Mouse (Mus musculus) hindlimb bud, embryonic 11.5 days (tissue): ENCODE measurements around the gene Rhoh.

ENCODE experiments used
- DNase-seq: peaks from one replicate; pipeline ENCODE4 v3.0.0-alpha.2; 2012; ENCODE audit warnings: low read depth, low spot score; ENCODE audit errors: extremely low spot score

Rhoh gene

DNA sequence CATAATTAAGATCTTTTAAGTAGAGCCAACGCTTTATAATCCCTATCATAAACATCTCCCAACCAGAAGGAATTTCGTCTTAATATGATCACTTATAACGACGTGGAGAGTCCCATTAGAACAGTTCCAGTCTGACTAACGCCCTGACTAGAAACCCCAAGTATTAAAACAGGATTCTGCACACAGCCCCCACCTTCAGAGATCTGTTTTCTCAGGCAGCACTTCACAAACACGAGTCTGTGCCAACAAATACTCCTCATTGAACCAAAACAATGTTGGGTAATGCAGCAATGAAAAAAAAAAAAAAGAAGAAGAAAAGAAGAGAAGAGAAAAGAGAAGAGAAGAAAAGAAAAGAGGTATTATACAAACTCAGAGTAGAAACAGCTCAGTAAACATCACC lies 1.6 kb upstream of the Rhoh start:
- DNase-seq: no peak

DNA sequence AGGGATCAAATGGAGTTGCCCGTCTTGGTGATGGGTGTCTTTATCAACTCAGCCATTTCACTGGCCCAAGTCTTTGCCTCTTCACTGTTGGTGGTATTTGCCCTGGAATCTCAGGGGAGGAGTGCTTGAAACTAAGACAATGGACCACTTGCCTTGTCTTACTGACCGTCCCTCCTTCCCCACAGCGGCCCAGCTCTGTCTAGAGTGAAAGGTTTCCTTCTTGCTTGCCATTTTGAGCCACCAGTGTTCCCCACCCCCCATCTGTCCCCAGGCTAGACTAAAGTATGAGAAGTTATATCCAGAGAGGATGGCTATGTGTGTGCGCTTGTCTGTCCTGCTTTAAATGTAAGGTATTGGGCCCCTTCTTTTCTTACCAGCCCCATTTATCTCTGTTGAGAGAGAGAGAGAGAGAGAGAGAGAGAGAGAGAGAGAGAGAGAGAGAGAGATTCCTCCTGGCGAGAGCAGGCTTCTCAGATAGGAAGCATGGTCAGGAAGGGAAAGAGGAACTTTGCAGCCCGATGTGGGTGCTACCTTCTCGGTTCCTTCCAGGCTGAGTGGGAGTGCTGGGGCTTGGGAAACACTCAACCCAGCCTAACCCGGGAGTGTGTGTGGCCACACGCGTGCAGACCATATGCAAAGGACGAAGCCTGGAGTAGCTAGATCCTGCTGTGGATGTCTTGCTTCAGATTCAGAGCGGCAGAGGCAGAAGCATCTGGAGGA lies 572 bp upstream of the Rhoh start:
- no peak for DNase-seq

DNA sequence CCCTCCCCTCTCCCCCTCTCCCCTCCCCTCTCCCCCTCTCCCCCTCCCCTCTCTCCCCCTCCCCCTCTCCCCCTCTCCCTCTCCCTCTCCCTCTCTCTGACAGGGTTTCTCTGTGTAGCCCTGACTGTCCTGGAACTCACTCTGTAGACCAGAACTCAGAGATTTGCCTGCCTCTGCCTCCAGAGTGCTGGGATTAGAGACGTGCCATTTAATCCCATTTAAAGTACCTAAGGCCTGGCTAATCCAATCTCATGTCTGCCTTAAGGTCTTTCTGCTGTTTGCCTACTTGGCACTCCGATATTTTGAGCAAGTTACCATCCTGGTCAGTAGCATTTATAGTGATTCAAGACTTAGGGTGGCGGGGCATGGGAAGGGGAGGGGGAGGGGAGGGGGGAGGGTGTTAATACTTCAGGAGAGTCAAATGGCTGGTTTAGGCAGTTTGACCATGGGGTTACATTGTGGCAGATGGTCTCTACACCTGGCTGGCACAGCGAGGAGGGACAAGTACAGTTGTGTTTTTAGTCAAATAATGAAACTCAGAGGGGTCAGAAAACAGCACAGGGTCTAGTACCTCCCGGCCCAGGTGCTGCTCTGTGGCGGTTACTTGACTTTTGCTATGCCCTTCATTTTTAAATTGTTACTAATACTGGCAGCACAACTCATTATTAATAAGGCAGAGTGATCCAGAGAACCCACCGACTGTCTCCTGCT lies 1.4 kb downstream of the Rhoh start:
- no peak for DNase-seq

DNA sequence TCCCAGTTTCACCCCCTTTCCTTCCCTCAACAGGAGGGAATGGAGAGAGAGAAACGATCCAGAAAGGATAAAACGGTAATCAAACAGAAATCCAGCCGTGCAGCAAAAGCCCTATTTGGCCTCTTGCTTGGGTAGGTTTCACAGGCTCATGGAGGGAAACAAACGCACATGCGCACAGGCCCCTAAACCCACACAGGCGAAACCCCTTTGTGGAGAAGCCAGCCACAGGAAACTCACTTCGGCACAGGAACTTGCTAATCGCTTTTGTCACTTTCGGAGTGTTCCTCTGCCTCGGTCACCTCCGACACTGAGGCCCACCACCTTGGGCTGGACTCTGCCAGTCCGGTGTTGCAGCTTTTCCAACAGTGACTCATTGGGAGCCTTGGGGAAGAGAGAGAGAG lies 2.3 kb downstream of the Rhoh start:
- no peak for DNase-seq

DNA sequence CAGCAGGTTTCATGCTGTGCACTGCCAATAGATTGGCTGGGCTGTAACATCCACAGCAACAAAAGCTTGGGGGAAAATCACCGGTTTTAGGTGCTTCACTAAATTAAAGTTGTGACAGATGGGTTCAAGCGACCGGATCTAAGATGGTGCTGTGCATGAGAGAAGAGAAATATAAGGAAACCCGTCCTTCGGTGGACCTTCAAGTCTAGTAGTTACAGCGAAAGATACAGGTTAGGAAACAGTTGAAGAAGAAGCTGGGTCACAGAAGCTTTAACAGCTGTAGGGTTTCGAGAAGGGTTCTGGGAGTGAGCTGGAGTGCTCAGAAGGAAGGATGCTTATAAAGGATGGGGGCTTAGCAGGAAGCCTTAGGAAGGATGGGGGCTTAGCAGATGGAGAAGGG lies 3.5 kb downstream of the Rhoh start:
- DNase-seq: no peak

DNA sequence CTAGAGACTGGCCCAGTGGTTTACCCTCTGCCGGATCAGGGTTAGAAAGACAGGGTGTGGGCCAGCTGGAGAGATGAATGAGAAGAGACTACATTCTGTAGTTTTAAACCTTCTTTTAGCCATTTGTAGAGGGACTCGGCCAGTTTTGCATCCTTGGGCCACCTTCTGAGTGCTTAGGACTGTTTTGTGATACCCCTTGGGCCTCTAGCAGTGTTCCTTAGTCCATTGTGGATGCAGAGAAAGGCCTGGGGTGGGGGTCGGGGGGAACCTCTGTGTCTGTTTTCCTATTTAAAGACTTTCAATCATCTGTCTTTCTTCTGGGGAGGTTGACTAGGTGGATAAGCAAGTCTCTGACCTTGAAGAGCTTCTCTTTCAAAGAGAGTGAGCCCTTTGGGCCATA lies 3.9 kb downstream of the Rhoh start:
- no peak for DNase-seq

DNA sequence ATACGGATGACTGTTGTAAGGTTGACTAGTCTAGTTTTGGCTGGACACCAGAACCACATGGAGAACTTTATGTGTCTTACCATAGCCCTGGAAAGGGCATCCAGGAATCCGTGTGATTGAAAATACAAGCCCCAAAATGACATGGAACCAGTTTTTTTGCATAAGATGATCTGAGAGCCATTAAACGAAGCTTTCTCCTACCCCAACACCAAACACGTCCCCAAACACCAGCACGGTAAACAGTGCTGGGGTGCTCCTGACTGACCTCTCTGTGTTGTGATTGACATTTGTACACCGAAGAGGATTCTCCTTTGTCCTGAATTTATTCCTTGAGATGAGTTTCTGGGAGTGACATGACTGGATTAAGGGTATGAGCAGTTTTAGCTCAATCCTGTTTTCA lies 5.6 kb downstream of the Rhoh start:
- DNase-seq: no peak

DNA sequence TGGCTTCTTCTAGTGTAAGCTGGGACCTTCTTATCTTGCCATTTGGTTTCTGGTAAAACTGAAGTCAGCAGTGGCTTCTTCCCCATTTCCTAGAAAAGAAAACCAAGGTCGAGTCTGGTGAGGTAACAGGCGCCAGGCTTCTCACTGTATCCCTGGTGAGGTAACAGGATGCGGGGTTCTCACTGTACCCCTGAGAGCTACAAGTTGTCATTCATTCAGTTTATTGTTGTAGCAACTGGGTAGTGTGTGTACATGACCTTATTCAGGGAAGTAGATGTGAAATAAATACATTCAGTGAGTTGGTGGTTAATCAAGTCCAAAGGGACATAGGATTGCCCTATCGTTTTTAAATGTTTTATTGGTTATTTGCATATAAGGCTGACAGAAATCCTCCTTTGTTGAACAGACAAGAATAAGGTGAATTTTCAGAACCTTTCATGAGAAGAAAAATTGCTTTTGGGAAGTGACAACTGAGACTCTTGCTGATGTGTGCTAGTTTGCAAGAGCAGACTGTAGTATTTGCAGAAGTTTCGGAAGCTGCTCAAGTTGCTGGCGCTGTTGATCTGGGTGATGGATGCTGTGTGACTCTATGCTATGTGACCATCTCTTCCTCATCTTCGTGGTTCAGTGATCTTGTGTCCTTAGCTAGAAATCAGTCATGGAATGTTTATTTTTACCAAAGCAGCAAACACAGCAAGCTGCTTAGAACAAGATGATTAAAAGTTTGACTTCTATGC lies 6.5 kb downstream of the Rhoh start:
- DNase-seq: no peak

DNA sequence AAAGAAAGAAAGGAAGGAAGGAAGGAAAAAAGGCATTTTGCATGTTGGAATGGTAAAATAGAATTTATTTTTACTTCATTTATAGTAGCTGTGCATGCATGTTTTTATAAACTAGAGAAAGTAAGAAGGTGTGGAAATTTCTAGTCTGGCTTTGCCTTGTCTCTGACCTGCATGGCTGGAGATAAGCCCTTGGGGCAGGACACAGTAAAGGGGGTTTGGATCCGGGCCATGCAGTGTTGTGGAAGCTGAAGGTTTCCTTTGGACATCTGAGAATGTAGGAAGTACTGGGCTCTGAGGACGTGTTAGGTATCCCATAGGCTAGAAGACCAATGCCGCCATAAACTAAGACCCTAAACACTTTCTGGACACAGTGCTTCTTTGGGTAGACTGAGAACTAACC lies 7.4 kb downstream of the Rhoh start:
- DNase-seq: no peak

DNA sequence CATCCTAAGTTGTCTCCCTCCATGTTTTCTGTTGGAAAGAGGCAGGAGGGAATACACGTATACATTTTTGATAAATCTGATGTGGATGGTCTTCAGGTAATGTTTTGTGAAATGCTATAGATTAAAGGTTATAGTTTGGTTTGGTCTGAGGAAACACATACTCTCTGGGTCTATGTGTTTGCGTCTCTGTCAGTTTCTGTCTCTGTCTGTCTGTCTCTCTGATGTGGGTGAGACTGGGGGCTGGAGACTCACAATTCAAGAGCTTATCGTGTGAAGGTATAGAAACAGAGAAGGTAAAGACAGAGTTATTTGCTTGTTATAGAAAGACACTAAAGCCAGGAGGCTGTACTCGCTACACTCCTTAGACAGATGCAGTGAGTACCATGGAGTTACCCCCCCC lies 8.6 kb downstream of the Rhoh start:
- no peak for DNase-seq

DNA sequence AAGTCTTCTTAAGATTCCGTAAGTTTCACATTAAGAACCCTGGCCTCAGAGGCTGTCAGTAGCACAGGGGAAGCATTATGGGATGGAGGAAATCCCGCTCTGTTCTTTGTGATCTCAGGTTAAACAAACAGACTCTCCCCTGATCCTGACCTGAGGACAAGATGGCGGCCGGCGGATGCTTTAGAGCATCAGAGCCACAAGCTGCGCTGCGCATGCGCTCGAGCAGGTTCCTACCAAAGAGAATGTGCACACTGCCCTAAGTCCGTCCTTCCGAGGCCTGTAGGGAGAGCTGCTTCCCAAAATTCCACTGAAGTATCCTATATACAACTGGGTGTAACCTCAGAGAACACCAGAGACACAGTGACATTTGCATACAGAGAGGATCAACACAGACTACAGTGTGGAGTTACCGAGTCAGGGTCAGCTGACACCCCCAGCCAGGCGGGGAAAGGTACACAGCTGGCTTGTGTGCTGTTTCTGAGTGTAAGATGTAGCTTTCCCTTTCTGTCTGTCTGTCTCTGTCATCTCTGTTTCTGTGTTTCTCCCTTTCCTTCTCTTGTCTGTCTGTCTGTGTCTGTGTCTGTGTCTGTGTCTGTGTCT lies 10.4 kb downstream of the Rhoh start:
- no peak for DNase-seq

DNA sequence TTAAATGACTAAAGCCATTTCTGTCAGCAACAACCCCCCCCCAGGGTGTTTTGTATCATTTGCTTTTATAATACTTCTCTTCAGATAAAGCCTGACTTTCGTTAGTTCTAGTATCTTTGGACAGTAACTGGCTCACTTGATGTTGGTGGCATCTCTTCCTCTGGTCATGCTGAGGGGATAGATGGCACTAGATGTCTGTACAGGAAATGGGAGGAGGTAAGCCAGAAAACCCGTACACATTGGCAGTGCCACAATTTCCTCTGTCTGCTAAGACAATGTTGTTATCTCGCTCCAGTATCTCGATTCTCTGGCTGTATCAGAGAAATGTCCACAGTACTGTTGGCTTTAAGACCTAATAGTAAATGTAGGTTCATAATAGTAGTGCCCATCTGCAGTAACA lies 12.2 kb downstream of the Rhoh start:
- no peak for DNase-seq

DNA sequence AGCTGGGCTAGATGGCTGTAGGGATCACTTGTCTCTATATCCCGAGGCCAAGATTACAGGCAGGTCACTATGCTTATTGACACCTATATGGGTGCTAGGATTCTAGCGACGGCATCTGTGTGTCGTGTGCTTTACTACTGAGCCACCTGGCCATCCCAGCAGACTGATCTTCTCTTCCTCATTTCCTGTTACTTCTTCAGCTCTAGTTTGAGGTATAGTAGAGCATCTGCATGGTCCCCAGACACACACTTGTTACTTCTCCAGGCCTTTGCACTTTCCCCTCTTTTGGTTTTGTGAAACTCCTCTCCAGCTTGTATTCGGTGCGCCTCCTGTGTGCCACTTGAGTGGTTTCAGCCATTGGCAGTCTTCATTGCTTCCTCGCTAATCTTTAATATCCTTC lies 14.3 kb downstream of the Rhoh start:
- DNase-seq: no peak

DNA sequence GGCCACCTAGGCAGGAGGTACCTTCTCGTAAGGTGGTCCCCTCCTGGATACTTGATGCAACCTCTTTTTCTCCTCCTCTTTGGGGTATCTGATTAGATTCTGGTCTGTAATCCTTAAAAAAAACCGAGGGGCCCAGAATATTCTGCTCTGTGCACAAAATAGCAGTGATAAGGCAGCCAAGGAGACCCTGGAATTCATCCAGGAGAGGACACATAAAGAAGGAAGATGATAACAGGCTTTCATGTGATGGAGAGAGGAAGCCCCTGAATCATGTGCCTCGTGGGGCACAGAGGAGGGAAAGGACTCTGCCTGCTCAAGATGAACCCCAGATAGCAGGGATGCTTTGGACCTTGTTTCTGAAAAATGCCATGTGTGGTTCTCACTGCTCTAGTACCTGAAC lies 17.4 kb downstream of the Rhoh start:
- DNase-seq: no peak

DNA sequence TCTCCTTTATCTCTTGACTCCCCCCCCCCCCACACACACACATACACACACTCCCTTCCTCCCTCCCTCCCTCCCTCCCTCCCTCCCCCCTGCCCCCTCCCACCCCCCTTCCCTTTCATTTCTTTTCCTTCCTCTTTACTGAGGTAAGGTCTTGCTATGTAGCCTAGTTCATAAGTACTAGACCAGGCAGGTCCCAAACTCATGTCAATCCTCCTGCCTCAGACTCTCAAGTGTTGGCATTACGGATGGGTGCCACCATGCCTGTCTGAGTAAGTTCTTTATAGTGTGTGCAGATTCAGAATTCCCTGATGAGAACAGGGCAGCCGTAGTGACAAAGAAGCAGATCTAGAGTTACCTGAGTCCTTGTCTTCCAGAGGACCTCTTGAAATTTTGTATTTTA lies 20.2 kb downstream of the Rhoh start:
- no peak for DNase-seq

DNA sequence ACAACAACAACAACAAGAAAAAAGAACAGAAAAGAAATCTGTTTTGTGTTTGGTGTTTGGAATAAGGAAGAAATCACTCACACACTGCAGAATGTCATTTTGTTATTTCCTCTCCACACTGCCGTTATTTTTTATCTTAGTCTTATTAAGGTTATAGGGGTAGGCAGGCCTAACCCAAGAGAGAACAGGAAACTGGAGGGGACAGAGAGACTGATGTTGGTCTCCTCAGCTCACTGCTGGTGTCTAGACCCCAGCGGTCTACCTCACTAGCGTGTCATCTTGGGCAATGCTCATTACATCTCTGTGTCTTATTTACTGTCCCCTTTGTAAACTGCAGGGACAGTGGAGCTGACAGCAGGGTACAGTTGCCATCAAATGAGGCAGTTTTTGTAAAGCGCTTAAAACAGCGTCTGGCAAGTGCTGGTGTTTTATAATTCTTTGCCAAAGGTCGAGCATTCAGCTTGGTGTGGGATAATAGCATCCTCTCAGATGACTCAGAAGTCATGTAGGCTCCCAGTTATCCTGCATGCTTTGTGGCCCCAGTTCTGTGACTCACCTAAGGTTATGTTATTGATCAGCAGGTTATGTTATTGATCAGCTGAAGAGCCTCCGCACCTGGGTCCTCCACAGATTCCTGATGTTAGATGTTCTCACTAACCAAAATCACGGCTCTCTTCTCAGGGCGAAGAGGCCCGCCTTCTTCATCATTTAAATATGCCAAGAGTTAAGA lies 21.6 kb downstream of the Rhoh start:
- no peak for DNase-seq

DNA sequence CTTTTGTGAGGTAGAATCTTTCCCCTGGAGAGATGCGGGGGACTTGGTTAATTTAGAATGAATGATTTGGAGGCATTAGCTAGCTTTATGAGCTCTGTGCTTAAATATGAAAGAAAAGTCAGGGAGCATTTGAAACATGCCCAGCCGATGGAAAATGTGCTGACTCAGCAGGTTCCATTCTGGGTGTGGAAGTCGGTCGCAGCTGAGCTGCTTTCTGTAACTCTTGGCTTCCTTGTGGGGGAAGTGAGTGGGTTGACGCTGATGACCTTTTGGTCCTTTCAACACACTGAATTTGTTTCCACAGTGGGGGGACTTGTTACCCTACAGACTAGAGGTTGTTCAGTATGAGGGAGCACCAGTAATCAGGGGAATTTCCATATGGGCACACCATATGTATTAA lies 22.3 kb downstream of the Rhoh start:
- DNase-seq: no peak

DNA sequence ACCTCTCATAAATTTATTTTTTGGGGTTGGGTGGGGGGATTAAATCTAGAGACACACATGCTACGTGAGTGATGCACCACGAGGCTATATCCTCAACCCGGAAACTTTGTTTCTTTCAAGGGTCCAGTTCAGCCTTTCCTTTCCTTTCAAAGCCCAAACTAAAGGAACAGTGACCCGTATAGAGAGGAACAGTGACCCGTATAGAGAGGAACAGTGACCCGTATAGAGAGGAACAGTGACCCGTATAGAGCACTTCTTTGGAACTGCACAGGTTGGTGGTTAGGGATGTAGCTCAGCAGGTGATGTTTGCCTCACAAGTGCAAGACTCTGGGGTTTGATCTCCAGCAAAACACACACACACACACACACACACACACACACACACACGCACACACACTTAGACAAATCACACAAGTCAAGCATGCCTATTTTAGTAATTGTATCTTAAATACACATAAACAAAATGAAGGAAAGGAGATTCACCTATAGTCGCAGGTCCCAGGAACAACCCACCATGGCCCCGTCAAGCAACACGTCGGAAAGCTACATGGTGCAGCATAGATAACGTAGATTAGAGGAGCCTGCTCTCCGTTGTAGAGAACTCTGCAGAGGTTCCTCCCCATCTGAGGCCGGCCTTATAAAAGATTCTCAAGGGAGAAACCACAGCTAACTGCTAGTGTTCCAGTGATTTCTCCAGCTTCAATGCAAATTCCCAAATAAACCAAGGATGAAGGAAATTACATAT lies 24.9 kb downstream of the Rhoh start:
- no peak for DNase-seq

DNA sequence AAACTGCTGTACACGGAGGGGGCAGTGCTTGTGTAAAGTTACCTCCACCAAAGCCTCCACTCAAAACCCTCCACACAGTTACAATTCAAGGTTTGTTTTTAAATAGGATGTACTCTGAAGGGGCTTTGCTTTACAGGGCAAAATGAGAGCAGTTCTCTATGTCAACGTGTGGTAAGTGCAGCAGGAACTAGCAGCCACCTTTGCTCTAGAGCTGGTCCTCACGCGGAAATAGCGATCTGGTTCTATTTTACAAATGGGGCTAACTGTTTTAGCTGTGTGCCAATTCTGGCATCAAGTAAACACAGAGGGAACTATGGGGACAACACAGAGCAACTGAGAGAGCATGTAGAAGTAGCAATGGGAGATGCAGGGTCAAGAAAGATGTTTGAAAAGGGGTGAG lies 27.1 kb downstream of the Rhoh start:
- DNase-seq: no peak

DNA sequence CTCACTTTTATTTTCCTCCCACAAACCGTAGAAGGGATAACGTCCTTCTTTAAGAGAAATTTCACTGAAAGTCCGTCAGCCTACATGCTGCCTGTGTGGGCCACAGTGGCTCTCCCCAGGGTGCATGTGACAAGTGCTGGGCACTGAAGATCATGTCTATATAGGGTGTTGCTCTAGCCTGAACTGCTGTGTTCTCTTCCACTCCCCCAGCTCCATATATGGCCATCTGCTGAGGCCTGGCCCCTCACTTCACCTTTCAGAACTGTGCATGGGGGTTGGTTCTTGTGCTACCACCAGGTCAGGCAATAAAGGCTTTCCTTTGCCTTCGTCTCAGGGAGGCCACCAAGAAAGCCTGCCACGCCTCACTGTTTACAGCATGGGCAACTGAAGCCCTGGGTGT lies 28.0 kb downstream of the Rhoh start:
- DNase-seq: no peak
